Mouse (Mus musculus) cerebellum, adult 18-20 months (tissue): ENCODE results near the gene Apopt1.
"Not testable (repeated sequence)": the region's sequence is repeated elsewhere in the genome, so short reads cannot be mapped to it uniquely, and the experiment has no call there.

Source experiments
- DNase-seq, 2 experiments: peaks; one replicate each; pipeline ENCODE4 v3.0.0; 2021

Apopt1 gene

GRCm38 (mm10) chr12:111710091-111710490 lies 3.0 kb upstream of the Apopt1 start:
- no peak for DNase-seq

- DNase-seq = no peak
These were observed 585 bp upstream of the Apopt1 start for GRCm38 (mm10) chr12:111712476-111712875.

DNA sequence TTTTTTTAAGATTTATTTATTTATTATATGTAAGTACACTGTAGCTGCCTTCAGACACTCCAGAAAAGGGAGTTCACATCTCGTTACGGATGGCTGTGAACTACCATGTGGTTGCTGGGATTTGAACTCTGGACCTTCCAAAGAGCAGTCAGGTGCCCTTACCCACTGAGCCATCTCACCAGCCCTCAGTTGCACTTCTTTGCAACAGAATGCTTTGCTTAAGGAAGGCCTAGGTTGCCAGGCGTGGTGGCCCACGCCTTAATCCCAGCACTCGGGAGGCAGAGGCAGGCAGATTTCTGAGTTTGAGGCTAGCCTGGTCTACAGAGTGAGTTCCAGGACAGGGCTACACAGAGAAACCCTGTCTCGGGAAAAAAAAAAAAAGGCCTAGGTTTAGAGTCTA lies 819 bp downstream of the Apopt1 start:
- DNase-seq = not testable (repeated sequence)

DNA sequence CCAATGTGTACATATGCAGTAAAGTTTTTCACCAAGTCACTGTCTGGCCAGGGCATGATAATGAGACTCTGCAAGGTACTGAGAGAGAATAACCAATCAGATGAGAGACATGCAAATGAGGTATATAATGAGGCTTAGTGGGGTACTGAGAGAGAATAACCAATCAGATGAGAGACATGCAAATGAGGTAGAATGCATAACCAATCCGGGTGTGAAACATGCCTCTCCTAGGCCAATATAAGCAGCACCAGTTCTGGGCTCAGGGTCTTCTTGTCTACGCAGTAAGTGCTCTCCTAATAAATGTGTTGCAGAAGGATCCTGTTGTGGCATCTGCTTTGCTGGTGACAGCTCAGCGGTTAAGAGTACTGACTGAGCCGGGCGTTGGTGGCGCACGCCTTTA lies 3.4 kb downstream of the Apopt1 start:
- no peak for DNase-seq

GRCm38 (mm10) chr12:111718656-111719055 lies 5.6 kb downstream of the Apopt1 start:
- peak; percentile 67 to 73 for DNase-seq

DNA sequence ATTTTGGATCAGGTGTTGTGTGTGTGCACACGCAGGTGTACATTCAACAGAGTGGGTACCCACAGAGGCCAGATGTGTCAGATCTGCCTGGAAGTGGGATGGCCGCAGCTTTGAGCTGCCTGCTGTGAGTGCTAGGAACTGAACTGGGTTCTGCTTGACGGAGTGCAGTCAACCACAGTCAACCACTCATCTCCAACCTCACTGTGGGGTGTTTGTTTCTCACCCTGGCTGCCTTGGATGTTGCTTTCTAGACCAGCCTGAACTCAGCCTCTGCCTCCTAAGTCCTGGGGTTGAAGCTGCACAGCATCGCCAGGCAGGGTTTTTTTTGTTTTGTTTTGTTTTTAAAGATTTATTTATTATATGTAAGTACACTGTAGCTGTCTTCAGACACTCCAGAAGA lies 7.2 kb downstream of the Apopt1 start:
- no peak for DNase-seq

DNA sequence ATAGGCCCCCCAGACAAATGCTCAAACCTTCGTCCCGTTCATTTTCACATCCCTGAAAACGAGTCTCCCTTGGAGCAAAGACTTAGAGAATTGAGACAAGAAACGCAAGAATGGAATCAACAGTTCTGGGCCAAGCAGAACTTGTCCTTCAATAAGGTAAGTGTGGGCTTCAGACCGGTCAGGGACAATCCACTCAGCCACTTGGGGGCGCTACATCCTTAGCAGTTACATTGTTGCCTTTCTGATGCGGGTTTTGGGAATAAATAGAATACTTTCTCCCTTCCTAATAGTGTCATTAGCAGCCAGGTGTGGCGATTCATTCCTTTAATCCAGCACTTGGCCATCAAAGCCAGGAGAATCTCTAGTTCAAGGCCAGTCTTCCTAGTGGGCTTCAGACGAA lies 9.6 kb downstream of the Apopt1 start:
- DNase-seq = peak; percentile 66 to 78

- peak; percentile 75 to 84 for DNase-seq
These were observed 11.7 kb downstream of the Apopt1 start for GRCm38 (mm10) chr12:111724638-111725337.

- DNase-seq = peak in 1 of 2 experiments; percentile 48
These were observed 12.5 kb downstream of the Apopt1 start for GRCm38 (mm10) chr12:111725338-111726121.

DNA sequence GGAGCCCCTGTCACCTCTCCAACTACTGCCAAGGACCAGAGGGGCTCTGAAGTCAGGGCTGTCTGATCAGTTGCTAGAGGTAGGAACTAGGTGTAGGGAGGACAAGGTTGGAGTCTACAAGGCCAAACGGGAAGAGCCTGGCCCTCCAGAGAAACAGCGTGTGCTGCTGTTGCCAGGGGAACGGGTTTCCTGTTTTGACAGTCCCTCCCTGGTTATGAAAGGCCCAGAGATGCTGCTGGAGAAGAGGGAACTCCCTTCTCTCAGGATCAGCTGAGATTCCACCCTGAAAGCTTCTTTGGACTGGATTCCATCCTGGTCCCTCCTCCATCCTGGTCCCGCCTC lies 13.0 kb downstream of the Apopt1 start:
- DNase-seq = no peak

DNA sequence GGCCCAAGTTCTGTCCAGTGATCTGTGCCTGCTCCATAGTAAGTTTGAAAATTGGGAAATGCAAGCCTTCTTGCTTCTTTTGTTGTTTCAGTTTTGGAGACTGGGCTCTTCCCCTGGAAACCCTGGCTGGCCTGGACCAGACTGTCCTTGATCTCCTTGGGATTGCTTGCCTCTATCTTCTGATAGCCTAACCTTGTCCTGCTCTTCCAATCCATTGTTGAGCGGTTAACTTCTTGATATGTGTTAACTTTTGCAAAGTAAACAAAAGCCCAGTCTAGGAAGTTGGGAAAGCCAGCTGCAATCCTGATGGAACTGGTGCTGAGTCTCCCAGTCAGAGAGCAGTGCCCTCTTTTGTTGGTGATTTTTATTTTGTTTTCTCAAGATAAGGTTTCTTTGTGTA lies 14.9 kb downstream of the Apopt1 start:
- DNase-seq = no peak

GRCm38 (mm10) chr12:111731822-111732807 lies 19.1 kb downstream of the Apopt1 start:
- DNase-seq = peak; percentile 91 to 96

GRCm38 (mm10) chr12:111732921-111733320 lies 19.9 kb downstream of the Apopt1 start:
- no peak for DNase-seq

- no peak for DNase-seq
These were observed 21.9 kb downstream of the Apopt1 start for GRCm38 (mm10) chr12:111734912-111735311.

DNA sequence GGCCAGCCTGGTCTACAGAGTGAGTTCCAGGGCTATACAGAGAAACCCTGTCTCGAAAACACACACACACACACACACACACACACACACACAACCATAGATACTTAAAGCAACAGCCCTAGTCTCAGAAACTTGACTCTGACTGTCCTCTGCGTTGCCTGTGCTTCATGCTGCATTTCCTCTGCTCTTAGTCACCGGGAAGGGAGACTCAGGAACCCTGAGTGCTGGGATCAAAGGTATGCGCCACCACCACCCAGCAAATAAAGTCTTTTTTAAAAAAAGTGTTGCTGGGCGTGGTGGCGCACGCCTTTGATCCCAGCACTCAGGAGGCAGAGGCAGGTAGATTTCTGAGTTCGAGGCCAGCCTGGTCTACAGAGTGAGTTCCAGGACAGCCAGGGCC lies 23.6 kb downstream of the Apopt1 start:
- not testable (repeated sequence) for DNase-seq

DNA sequence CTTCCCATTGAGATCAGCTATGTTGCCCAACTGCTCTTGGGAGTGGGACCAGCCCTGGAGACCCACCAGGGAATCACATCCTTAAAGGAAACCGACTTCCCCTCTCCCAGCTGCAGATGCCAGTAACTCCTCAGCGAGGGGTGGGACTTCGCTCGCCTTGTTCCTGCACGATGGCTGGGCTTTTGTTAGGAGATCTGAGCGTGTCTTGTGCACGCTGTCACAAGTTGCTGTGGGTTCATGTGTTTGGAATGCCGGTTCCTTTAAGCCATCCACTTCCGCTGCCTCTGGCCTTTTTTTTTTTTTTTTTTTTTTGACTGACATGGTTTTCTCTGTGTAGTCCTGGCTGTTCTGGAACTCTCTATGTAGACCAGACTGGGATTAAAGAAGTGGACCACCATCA lies 24.3 kb downstream of the Apopt1 start:
- DNase-seq = no peak

GRCm38 (mm10) chr12:111738754-111739153 lies 25.7 kb downstream of the Apopt1 start:
- DNase-seq = peak; percentile 78 to 79

- no peak for DNase-seq
These were observed 28.3 kb downstream of the Apopt1 start for GRCm38 (mm10) chr12:111741338-111741737.

GRCm38 (mm10) chr12:111743419-111743818 lies 30.4 kb downstream of the Apopt1 start:
- no peak for DNase-seq

- DNase-seq = peak in 1 of 2 experiments; percentile 20
These were observed 30.9 kb downstream of the Apopt1 start for GRCm38 (mm10) chr12:111743981-111744423.

GRCm38 (mm10) chr12:111745274-111745673 lies 32.2 kb downstream of the Apopt1 start:
- no peak for DNase-seq

DNA sequence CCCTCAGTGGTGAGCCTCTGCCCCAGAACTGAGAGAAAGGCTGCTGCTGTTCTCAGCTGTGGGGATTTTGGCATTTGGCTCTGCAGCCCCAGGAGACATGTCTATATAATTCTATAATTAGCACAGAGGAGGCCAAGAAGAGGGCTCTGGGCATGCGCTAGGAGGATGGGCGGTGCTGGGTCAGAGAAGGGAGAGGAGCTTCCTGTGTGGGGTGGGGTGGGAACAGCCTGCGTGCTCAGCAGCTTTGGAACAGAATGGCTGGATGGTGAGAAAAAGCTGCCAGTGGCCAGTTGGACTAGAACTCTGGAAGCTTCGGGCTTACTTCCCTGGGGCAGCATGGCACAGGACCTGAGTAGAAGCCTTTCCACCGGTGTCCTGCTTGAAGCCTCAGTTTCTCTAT lies 33.0 kb downstream of the Apopt1 start:
- DNase-seq = peak in 1 of 2 experiments; percentile 47

DNA sequence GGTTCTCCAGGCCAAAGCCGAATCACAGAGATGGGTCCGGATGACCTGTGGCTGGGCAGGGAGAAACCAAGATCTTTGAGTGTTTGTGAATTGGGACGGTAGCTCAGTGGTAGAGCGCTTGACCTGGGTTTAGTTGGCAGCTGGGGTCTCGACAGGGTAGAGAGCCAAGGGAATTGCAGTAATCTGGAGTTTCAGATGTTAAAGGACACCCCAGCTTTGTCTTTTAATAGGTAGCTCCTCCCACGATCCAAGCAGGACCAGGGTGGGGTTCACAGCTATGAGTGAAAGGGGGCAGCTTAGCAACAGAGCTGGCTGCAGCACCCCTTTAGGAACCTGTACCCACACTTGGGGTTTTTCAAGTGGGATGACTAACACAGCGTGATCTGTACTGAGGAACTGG lies 34.4 kb downstream of the Apopt1 start:
- no peak for DNase-seq
